Mouse (Mus musculus) spleen, adult 12 weeks (tissue): ENCODE results near the gene Cyb561d2.
"Not testable (repeated sequence)": the region's sequence is repeated elsewhere in the genome, so short reads cannot be mapped to it uniquely, and the experiment has no call there.

ENCODE experiments used
- DNase-seq: peaks from one replicate; pipeline ENCODE4 v3.0.0; 2022; ENCODE audit warnings: low spot score

Gene Cyb561d2

DNA sequence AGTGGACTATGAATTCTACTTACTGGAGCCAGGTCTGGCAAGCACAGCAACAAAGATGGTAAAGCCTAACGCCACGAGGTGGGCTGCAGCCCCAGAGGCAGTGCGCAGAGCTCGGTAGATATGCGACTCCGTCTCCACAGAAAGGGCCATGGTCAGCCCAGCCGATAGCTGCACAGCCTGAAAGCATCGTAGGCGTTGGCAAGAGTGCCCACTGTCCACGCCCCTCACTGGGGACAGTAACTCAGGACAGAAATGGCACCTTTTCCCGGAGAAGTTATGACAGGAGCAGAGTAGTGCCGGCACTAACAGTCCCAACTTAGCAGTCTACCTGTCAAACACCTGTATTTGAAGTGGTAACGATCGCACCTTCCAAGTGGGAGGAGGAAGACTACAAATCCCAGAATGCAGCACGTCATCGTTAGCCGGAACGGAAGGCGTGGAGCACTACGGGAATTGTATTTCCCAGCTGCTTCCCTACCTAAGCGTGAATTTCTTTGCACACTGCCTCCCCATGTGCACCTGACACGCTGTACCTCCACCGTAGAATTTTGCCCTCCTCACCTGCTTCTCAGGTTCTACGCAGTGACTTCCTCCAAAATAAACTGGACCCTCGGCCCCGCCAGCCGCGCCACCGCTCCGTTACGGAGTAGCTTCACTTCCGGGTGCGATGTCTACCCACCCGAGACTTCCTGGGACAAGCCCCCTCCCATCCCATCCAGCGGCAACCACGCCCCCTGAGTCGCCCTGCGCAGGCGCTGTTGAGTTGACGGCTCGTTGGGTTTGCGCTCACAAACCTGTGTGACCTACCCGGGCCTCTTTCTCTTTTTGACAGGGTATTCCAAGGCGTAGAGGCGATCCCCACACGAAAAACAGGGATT is at the start of gene Cyb561d2, which contains the start of gene Nprl2:
Gene Cyb561d2, minus strand, starts transcription at position 720 of the 878 bp plus-strand sequence.
Gene Nprl2, plus strand, starts transcription at position 753 of the 878 bp plus-strand sequence.
- peak; percentile 81 for DNase-seq

DNA sequence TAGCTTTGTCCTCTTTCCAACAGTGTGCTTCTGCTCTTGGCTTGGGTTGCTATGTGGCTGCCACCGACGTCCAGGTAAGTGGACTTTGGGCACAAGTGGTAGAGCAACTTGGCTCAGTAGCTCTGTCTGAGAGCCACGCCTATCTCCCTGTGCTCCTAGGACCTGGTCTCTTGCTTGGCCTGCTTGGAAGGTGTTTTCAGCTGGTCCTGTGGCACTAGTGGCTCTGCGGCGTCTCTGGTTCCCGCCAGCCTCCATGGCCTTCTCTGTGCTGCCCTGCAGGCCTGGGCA is 48.7 kb upstream of the Cyb561d2 start:
- no peak for DNase-seq

DNA sequence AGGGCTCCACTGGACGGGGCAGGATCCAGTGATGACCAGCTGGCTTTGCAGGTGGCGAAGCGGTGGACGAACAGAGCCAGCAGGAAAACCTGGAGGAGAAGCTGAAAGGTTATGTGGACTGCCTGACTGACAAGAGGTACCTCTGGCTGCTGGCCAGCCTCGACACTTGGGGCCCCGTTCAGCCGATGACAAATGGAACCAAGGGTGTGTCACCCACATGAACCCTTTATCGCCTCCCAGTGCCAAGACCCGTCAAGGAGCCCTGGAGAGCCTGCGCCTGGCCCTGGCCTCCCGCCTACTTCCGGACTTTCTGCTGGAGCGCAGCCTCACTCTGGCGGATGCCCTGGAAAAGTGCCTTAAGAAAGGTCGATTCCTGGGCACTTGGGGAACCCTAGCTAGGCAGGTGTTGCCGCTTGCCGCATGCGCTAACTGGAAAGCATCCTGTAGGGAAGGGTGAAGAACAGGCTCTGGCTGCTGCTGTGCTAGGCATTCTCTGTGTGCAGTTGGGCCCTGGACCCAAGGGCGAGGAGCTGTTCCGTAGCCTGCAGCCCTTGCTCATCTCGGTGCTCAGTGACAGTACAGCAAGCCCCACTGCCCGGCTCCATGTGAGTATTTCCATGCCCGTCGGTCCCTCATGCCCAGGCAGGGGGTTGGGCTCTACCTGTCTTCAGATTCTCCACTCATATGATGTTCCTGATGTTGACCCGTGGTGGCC is 48.2 kb upstream of the Cyb561d2 start:
- DNase-seq = peak; percentile 68

DNA sequence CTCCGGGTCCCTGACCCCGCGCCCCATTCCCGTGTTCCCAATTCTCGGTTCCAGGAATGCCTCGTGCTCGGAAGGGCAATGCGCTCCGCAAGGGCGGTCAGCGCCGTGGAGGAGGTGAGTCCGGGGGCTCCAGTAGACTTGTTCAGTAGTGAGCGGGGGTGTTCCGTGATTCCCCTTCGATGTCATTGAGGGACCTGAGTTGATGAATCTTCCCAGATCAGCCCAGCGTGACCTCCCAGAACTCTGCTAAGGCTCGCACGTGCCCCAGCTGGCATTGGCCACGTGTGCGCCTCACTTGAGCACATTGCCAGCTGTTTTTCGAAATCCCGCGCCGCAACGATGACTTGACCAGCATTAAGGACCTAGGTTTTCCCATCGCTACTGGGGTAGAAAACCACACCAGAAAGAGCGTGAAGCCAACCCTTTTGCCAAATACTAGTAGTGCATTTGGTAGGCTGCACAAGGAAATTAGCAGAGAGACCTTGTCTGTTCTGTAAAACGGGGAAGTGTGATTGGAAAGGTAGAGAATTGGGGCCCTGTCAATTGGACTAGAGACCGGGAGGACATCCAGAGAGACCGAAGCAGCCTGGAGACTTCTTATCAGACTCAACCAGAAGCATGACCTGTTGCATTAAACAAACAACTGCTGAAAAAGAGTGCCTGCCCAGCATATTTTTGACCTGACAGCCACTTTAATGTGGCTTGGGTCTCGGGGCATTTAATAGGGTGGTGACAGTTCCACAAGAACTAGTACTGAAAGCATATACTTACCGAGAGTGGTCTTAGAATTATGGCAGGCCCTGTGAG is 46.0 kb upstream of the Cyb561d2 start:
- DNase-seq = no peak

DNA sequence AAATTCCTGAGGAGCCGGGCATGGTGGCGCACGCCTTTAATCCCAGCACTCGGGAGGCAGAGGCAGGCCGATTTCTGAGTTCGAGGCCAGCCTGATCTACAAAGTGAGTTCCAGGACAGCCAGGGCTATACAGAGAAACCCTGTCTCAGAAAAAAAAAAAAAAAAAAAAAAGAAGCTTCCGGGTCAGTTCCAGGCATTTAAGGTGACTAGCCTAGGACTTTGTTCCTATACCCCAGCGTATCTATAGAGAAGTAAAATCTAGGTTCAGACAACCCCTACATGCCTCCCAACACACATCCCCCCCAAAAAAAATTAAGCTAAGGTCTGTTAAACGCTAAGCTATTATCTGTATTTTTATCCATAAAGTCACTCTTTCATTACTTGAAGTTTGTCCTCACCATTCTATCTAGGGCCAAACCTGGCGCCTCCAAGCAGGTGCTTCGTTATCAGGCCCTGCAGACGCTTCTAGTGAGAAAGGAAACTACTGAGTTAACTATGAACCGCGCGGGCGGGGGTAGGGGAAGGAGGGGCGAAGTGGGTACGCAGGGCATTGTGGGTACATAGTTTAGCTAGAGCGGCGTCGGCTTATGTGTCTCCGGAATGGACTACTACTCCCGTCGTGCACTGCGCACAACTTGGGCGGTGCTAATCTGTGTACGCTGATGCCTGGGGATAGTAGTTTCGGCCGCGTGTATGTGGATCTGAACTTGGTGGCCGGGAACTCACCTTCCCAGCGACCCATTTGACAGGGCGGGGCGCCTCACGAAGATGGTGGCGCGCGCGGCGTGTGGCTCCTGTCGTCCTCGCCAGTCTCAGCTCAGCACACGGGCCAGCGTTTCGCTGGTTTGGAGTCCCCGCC is 45.2 kb upstream of the Cyb561d2 start, which contains the start of gene Ifrd2:
Gene Ifrd2, plus strand, starts transcription at position 669 of the 859 bp plus-strand sequence.
- peak; percentile 92 for DNase-seq

DNA sequence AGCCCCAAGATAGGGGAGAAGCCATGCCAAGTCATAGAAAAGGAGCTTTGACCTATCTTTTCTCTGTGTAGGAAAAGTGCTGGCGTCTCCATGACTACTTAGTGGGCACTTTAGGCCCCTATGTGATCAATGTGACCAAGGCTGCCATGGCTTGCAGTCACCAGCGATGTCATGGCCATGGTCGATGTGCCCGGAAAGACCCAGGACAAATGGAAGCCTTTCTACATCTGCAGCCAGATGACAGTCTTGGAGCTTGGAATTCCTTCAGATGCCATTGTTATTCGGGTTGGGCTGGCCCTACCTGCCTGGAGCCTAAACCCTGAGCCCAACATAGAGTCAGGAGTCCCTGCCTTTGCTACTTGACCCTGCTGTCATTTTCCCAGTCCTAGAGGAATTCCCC is 44.5 kb upstream of the Cyb561d2 start:
- DNase-seq = no peak

DNA sequence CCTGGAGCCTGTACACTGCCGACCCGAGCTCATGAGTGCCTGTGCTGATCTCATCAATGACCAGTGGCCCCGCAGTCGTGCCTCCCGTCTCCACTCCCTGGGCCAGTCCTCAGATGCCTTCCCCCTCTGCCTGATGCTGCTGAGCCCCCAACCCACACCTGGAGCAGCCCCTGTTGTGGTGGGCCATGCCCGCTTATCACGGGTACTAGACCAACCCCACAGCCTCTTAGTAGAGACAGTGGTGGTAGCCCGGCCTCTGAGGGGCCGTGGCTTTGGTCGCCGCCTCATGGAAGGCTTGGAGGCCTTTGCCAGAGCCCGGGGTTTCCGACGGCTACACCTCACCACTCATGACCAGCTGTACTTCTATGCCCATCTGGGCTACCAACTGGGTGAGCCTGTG is 41.2 kb upstream of the Cyb561d2 start:
- no peak for DNase-seq

DNA sequence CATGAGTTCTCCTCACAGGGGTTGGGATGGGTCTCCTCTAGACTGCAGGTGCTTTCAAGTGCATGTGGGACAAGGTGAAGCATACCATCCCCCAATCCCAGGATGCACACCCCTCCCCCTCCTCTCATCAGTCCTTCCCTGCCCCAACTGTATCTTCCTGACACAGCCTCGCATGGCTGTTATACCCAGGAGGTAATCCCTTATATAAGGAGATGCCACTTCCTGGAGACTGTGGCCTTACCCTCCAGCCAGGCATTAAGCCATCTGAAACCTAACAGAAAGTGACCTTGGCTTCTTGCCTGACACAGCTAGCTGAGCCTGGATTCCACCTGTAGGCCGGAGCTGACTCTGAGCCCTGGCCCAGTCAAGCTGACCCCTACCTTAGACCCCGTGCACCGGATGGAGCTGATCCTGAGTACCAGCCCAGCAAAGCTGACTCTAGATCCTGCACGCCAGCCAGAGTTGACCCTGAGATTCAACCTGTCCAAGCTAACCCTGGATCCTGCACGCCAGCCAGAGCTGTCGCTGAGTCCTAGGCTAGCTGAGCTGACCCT is 40.6 kb upstream of the Cyb561d2 start:
- no peak for DNase-seq

DNA sequence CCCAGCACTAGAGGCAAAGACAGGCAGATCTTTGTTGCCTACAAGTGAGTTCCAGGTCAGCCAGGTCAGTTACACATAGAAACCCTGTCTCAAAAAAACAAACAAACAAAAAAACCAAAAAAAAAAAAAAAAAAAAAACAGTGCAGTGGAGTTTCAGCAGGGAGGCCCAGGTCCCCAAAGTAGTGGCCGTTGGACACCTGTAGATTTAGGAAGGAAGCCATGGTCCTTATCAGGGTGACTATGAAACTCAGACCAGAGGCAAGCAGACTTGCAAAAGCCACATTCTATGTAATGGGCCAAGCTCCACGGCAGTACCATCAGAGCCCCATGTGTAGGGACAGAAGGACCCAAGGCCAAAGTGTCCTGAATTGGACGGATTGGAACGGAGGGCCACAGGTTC is 39.6 kb upstream of the Cyb561d2 start:
- DNase-seq = no peak

DNA sequence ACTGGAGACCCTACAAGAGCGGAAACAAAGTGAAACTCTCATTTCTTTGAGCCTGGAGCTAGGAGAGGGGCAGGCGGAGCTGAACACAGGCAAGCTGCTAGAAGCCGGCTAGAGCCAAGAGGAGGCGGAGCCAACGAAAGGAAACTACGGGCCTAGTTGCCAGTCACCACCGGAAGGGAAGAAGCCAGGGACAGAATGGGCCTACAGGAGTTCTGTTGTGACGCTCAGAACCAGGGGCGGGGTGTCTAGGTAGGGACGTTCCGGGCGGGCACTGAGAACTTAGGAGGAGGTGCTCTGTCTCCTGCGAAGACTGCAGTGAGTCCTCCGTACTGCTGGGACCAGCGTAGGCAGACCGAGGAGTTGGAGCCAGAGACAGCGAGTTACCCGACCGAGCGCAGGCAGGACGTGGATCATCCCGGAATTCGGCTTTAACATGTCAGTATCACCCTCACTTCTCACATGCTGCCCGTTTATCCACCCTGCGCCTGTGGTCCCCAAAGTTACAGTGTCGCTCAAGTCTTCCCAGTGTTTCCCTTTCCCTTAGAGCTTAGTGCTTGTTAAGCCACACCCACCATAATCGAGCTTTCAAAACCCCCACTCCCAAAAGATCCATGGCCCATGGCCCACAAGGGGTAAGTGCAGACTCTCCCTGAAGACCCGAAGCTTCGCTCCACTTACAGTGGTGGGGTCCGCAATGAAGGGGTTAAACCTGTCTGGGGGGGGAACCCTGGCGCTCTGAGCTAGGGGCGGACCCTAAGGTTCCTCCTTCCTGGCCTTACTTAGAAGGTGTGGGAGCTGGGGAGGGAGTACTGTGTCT is 38.7 kb upstream of the Cyb561d2 start, which contains the start of gene Hyal3:
Gene Hyal3, plus strand, starts transcription at position 318 of the 817 bp plus-strand sequence.
- DNase-seq = peak; percentile 76

DNA sequence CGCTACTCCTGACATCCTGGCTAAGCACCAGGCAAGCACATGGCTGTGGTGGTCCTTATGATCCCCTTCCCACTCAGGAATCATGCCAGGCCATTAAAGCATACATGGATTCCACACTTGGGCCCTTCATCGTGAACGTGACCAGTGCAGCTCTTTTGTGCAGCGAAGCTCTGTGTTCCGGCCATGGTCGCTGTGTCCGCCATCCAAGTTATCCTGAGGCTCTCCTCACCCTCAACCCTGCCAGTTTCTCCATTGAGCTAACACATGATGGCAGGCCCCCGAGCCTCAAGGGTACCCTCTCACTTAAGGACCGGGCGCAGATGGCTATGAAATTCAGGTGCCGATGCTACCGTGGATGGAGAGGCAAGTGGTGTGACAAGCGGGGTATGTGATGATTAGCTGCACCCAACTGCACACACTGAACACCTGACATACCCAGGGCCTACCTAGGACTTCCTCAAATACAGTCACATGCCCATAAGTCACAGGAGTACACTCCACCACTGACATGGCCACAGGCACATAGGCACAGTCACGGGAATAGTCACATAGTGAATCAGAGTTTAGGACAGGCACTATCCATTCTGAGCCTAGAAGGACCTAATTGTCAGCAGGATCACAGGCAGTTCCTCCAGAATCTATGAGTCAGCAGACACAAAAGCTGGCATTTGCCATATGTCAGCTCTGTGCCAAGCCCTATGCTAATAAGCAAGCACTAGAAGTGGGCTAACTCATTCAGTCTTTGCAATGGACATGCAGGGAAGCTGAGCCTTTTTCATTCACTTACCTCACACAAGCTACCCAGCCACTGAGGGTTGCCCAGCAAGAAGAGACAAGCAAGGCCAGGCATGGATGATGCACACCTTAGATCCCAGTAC is 37.3 kb upstream of the Cyb561d2 start:
- no peak for DNase-seq

DNA sequence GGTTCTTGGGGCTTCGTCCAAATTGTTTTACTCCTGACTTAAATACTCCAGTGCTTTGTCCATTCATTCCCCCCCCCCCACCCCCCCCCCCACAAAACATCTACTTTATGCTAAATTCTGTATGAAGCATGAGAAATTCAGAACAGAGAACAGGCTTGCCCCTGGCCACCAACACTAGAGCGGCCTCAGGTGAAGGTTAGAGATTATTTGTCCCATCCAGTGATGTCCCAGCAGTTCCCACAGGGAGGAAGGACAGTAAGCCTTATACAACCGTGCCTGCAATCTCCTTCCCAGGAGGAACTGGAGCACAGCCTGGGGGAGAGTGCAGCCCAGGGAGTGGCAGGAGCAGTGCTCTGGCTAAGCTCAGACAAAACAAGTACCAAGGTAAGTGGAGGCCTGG is 36.6 kb upstream of the Cyb561d2 start, which contains the start of gene Naa80:
Gene Naa80, plus strand, starts transcription at position 301 of the 400 bp plus-strand sequence.
- no peak for DNase-seq

DNA sequence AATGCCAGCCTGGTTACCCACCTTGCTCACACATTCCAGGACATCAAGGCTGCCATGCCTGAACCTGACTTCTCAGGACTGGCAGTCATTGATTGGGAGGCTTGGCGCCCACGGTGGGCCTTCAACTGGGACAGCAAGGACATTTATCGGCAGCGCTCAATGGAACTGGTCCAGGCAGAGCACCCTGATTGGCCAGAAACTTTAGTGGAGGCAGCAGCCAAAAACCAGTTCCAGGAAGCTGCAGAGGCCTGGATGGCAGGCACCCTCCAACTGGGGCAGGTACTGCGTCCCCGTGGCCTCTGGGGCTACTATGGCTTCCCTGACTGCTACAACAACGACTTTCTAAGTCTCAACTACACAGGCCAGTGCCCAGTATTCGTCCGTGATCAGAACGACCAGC is 35.9 kb upstream of the Cyb561d2 start:
- no peak for DNase-seq

DNA sequence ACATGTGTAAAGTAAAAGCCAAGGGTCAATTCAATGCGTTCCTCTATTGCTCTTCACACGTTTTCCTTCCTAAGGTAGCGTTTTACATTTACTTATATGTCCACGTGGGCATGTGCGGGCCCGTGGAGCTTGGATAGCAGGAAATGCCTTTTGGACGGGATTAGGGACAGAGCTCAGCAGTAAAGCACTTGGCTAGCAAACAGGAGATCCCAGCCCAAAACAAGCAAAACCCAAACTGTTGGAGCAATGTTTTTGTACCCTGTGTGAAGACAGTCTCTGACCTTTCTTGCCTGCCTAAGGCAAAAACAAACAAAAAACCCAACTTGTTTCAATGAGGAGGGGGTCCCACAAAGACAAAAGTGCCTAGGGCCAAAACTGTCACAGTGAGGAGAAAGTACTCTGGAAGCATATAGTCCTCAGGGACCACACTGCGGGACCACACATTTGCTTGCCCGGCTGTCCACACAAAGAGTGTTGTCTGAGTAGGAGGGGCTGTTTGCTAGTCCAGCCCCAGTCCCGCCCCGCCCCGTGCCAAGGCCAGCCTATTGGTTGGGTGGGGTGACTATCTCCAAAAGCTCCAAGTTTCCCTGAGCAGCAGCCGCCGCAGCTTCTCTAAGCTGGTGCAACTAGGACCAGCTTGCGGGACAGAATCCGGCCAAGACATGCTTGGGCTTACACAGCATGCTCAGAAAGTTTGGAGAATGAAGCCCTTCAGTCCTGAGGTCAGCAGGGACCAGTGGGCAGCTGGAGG is 34.5 kb upstream of the Cyb561d2 start, which contains the start of gene Hyal1:
Gene Hyal1, plus strand, starts transcription at position 571 of the 751 bp plus-strand sequence.
- DNase-seq = peak; percentile 64

DNA sequence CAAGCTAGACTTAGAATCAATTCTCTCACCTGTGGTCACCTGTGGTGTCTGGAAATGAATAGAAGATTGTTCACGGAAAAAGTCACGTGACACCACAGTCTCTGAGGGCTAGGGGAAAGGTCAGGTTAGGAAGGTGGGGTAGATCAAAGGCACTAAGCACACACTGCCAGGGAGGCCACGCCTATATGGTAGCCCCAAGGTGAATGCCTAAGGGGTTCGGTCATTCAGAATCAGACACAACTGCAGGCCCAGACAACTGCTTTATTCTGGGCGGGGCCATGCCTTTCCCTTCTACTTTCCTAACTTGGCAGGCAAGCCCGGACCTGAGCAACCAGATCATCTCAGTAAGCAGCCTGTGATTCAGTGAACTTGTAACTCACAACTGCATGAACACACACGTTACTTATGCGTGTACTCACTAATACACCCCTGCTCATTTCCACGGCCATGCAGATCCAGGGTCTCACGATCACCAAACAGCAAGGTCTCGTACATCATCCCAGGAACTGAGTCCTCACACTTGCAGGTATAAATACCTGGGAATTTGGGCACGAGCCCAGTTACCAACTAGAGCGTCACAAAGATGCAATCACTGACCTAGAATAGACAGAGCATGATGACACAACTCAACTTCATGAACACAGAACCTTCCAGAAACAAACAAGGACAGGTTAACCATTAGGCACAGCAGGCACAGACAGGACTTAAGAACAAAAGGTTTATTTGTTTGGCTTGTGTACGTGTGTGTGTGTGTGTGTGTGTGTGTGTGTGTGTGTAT is 33.8 kb upstream of the Cyb561d2 start:
- no peak for DNase-seq

DNA sequence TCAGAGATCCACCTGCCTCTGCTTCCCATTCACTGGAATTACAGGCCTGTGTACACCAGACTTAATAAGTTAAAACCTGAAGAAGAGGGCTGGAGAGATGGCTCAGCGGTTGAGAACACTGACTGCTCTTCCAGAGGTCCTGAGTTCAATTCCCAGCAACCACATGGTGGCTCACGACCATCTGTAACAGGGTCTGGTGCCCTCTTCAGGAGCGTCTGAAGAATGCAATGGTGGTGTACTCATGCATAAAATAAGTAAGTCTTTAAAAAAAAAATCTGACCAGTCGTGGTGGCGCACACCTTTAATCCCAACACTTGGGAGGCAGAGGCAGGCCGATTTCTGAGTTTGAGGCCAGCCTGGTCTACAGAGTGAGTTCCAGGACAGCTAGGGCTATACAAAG is 31.8 kb upstream of the Cyb561d2 start:
- not testable (repeated sequence) for DNase-seq

DNA sequence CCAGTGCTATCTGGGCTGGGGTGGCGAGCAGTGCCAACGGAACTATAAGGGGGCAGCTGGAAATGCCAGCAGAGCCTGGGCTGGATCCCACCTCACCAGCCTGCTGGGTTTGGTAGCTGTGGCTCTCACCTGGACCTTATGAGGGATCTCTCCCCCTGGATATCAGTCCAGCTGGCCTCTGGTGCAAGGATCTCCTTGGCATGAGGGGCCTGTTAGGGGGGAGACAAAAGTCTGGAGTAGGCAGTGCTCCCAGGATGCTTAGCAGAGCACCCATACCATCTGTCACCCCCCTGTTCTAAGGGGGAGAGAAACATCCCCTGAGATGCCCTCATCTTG is 30.3 kb upstream of the Cyb561d2 start:
- DNase-seq = no peak
